Mouse (Mus musculus) C2C12 (cell line): Measurements from ENCODE around the gene Heatr1.

ENCODE experiments used
- CTCF ChIP-seq: IDR thresholded peaks from one replicate; pipeline ENCODE4 v1.5.1; 2011; ENCODE audit not compliant: control insufficient read depth, insufficient read depth, insufficient read length
- MAX ChIP-seq: IDR thresholded peaks from one replicate; pipeline ENCODE4 v1.6.1; 2011; ENCODE audit warnings: mild to moderate bottlenecking, control low read depth

DNA sequence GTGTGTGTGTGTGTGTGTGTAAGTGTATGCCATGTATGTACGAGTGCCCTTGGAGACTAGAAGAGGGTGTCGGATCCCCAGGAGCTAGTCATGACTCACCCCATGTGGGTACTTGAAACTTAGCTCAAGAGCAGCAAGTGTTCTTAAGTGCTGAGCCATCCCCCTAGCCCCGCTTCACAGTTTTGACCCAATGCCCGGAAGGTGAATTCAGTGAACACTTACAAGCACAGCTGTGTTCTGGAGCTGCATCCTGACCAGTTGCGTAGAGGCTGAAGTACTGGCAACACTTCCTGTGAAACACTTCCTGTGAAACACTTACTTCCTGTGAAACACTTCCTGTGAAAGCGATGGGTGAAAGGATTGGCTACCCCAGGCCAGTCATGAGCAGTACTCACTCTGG lies 80.4 kb downstream of the Heatr1 start:
- TF ChIP-seq CTCF (no peak), MAX (no peak)
